Mouse (Mus musculus) layer of hippocampus, adult 8-10 months (tissue): ENCODE data around the gene Arhgap42. TPM values are rescaled to one million over a fixed set of nuclear protein-coding genes. Genes with fewer than 3 reads are reported as not detected.

Experiments
- DNase-seq, 2 experiments: peaks; one replicate each; pipeline ENCODE4 v3.0.0; 2022; ENCODE audit warnings: low spot score in 2 of 2
- total RNA-seq, 4 experiments: library from RNA; stranded (reverse); gene quantifications; 2 replicates each; pipeline ENCODE4 v1.2.4; 2022

Gene Arhgap42
- total RNA-seq, 4 experiments from 2014 or later: 7.4 to 10.3 (median 8.2) TPM

DNA sequence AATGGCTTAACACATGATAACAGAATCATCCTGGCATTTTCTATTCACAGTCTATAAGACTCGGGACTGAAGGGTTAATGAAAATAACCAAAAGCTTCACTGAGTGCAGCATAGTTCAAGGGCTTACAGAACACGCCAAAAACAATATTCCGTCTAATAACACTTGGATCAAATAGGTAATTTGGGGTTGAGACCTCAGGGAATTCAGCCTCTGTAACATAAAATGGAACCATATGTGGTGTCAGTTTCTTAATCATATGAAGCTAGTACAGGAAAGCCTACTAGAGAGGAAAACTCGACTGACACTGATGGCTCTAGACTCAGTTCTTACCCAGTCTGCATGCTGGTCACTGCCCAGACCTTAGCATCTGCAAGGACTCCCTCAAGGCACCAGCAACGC is 95.8 kb downstream of the Arhgap42 start:
- no peak for DNase-seq

DNA sequence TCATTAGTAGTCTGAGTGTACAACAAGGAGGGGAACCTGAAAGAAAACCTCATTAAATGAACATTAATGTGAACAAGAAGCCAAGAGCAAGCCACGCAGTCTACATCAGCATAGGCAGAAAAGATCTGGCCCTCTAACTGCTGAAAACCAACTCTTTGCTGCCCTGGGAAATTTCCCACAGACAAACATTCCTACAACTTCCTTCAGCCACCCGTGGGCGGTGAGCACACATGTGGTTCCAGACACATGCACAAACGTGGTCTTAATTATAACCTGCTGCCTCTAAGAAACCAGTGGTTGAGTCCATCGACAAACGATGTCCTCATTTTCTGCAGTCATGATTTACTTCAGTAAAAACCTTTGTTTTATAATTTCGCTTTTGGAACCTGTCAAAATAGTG is 96.3 kb downstream of the Arhgap42 start:
- DNase-seq: no peak

DNA sequence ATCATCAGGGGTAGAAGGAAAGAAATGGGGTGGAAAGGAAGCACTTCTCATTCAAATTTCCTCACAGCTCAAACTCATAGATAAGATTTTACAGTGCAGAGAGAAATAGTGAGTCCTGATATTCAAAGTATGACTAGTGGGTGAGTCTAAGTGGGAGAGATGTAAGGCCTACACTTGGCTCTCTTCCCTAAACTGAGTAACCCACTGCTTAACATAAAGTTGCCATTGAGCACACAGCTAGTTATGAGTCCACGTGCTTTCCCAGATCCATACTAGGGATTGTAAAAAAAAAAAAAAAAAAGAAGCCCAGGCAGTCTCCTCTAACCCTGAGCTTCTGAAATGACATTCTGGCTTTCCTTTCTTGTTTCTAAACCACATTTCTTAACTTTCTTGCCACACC is 96.8 kb downstream of the Arhgap42 start:
- DNase-seq: no peak

DNA sequence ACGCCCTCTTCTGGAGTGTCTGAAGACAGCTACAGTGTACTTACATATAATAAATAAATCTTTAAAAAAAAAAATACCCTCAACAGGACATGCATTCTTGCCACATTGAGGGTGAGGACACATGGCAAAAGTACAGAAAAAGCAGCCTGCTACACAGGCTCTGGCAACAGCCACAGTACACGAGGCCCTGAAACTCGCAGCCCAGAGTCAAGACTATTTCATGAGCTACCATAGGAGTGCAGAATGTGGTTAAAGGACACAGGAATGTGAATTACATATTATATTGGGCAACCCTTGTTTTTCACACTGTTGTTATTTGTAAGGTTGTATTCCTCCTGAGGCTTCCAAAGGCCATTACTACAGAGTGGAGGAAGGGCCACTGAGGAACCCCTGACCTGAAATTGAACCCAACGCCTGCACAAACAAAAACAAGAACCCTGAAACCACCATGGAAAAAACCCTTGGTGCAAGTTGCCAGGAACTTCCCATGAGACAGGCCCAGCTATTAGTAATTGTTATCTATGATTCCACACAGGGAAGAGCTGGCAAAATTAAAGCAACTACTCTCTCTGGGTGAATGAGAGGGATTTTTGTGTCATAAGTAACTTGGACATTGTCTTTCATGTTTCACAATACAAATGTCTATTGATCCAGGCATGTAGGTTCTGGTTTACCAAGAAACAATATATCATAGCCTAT is 109.8 kb downstream of the Arhgap42 start:
- no peak for DNase-seq

DNA sequence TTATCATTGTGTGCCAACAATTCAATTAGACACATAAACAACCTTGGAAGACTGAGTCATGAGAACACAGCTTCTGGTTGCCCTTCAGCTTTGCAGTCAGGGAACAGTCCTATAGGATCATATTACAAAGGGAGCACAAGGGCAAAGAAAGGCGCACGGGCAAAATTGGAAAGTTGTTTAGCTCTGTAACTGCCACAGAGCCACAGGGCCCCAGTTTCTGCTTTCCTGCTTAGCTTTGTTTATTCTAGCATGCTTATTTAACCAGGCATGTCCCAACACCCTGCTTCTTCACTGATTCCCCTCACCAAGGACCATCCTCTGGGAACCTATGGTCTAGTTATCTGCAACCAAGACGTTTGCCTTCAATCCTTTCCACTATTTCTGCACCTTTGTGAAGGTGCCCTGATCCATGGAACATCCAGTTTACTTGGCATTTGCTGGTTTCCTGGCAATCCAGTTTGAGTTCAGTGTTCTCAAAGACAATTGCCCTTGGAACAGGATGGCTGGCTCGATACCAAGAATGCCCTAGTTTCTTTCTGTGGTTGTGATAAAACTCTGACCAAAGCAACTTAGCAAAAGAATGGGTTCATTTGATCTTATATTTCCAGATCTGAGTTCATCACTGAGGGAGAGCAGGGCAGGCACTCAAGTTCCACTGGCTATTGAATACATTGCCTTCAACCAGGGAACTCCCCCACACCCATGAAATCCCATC is 111.7 kb downstream of the Arhgap42 start:
- DNase-seq: no peak

DNA sequence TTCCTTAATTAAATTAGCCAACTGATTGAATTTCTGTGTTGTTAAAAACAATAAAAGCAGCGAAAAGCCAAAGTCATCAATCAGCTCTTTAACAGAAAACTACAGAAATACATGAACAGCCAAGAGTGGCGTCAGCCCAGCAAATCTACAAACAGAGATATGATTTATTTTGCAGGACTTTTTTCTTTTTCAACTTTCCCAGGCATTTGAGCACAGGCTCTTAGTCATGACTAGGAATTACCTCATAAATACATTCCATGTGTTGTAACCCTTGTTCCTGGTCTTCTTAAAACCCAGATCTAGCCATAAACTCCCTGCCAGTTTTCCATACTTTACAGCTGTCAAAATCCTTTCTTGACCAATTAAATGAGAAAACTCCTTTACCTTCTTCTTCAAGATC is 114.7 kb downstream of the Arhgap42 start:
- no peak for DNase-seq

DNA sequence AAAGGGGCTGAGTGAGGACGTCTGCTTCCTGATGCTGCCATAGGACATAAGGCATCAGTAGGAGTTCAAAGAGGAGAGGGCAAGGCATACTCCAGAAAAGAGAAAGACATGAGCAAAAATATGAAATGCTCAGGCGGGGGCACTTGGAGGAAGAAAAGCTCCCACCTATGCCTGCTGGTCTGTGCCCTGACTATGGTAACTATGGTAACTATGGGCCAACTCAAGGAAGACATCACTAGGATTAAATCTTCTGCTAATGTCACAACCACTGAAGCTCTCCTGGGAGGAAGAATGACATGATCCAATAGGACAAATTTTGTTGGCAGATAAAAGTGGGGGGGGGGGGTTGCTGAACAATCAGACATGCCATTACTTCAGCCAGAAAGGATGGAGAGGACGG is 124.6 kb downstream of the Arhgap42 start:
- no peak for DNase-seq

DNA sequence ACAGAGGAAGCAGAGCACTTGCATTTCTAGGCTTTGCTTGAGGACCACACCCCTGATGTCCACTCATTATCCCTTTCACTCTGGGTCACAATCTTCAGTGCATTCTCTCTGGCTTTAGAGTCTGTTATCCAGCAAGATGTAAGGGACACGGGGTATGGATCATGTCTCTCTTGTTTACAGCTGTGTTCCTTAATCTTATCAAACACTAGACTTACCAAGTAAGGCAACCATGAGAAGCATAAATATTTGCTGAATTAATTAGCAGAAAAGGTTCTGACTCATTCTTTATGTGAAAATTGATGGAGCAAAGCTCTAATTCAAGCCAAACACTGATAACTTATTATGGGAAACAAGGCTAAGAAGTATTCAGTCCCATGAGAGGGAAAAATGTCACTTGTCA is 125.1 kb downstream of the Arhgap42 start:
- DNase-seq: no peak

DNA sequence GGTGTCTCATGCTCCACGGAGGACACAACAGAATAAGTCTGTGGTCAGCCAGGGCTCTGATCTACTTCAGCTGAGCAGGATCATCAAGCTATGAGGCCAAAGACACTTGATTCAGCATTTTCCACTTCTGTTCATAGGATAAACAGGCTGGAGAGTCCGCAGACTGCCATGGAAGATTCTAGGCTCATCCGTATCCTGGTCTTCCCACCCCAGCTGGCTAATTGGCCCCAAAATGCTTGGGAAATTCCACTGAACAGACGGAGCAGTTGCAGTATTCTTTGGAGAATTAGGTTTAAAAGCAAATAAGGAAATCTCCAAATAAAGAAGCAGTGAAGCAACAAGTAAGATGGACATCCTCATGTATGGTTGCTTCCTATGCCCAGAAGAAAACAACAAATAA is 126.0 kb downstream of the Arhgap42 start:
- DNase-seq: no peak

DNA sequence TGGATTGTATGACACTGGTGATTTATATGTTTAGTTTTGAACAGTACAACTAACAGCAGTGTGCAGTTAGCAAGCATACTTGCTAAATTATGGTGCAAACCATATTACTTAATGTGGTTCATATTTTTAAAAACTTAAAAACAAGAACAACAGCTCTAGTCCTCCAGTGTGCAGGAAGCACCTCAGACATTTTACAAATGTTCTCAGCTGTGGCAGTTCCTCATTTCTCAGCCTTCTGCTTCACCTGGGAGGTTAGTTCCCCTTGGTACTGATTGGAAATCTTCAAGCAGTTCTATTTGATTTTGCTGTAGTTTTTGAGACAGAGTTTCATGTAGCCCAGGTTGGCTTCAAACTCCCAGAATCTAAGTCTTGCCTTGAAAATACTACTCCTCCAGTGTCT is 131.2 kb downstream of the Arhgap42 start:
- no peak for DNase-seq

DNA sequence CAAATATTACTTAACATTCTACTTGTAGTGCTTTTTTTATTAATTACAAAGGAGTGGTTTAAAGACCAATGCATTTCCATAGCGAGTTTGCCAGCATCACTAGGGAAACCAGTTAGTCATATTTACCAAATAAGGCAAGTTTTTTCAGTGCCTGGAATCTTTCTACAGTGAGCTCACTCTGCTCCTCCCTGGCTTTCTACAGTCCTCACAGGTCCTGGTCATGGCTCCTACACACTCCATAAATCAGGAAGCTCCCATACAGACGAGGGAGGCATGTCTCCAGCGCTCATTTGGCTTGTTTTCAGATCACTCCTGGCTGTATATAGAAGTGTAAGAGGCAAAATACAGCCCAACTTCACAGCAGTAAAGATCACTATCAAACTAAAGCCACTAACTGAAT is 134.1 kb downstream of the Arhgap42 start:
- no peak for DNase-seq

DNA sequence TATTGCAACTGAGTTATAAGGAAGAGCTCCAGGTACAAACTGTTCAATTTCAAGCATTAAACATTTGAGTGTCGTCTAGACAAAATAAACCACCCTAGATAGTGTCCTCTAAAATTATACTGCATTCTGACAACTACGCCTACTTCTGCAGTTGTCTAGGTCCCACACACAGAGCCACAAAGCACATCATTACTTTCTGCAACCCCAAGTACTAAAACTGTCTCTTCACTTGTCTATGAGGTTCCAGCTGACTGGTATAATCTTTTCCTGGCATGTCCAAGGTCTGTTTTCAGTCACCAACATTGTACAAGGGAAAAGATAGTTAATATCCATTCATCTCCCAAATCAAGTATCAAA is 136.8 kb downstream of the Arhgap42 start:
- no peak for DNase-seq

DNA sequence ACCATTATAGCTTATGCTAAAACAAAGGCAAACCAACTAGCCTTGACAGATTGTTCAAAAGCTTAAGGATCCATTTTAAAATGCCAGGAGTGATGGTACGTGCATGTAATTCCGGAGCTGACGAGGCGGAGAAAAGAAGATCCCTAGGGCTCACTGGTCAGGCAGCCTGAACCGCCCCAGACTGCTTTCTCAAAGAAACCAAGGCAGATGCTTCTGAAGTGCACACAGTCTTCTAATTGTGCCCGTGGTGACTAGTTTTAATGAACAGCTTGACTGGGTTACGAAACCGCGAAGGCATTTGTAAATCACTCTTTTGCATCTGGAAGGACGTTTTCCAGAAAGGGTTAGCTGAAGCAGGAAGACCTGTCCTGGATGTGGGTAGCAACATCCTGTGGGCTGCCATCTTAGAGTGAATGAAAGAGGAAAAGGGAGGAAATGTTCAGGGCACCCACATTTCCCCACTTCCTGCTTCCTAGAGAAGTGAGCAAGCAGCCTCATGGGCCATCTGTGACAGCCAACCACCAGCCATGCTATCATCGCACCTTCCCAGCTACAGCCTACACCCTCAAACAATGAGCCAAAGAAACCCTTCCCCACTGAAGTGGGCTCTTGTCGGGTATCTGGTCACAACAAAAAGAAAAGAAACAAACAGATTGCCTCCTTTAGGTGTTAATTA is 137.3 kb downstream of the Arhgap42 start:
- no peak for DNase-seq

DNA sequence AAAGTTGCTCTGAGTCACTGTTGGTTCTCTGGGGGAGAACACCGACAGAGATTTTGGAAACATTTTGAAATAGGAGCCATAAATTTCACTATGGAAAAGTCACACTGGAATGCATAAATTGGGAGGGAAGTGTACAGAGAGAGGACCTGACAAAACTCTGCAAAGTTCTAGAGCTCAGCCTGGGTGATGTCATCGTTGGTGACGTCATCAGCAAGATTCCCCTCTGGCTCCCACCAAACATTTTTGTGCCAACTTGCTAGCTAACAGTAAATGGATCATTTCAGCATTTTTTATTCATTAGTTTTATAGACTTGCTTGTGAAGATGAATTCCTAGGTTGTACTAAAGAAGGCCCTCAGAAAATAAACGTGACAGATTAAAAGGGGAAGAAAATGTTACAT is 137.8 kb downstream of the Arhgap42 start:
- DNase-seq: no peak

DNA sequence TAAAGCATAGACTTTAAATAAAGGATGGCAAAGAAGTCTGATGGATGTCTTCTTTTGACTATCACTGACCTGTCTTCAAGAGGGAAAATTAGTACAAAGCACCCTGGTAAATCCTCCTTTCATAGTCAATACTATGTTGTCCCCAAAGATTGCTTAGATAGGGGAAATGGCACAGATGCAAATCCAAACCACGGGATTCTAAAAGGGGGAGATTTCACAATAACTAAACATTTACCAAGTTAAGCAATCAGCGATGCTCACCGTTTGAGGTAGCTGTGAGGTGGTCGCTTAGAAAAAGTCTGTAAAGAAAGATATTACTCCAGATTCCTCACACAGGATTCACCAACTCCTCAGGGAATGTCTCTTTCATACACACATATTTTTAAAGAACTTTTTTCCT is 141.1 kb downstream of the Arhgap42 start:
- DNase-seq: no peak

DNA sequence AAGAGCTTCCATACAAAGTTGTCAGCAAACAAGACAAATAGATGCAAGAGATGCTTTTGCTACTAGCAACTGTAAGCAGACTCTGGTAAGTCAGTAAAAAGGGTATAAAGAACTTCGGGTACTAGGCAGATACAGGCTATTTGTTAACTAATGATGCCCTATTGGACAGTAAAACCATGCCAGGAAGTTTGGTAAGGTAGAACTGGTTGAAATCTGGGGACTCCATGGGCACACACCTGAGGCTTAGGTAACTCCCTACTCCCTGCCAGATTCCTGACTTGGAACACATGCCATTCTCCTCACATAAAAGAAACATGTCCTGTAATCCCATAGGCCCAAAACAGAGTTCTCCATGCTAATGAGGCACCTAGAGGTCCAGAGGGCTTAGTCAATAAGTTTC is 142.1 kb downstream of the Arhgap42 start:
- DNase-seq: no peak

DNA sequence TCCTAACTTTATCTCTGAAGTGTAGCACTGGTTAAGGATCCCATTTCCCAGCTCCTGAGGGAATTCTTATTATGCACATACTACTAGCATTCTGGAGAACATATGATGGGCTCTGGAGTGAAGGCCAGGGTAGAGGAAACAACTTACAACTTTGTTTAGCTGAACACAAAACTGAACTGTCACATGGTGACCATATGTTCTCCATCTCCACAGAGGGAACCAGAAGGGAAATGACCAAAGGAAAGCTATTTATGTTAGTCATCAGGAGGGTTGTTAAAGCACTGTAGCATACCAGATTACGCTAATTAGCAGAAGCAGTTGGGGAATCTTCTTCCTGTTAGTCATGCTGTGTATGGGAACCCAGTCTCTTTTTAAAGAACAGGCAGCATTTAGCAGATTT is 145.8 kb downstream of the Arhgap42 start:
- DNase-seq: no peak

DNA sequence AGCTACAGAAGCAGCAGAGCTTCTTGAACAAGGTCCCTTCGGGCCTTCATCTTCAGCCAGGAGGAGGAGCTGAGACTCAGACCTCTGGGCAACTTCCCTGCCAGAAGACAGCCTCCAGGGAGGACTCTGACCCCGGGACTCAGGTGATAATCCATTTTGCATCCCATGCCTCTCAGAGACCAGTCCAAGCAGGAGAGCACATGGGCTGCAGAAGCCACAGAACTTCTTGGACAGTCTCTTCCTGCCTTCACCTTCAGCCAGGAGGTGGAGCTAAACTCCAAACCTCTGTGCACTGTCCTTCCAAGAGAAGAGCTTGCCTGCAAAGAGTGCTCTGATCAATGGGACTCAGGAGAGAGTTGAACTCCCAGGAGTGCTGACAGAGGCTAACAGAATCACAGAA is 155.5 kb downstream of the Arhgap42 start:
- no peak for DNase-seq

DNA sequence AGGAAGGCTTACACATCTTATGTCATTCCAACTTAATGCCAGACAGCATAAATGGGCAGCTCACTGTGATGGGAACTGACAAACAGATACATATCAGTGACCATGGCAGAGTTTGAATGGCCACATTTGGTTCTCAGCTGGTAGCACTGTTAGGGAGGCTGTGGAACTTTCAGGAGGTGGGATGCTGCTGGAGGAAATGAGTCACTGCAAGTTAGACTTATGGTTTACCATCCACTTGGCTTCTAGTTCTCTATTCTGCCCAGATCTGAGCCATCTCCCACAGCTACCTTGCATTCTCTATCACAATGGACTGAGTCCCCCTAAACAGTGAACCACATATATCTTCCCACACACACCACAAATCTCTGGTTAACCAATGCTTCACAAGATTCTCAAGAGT is 186.0 kb downstream of the Arhgap42 start:
- DNase-seq: no peak

DNA sequence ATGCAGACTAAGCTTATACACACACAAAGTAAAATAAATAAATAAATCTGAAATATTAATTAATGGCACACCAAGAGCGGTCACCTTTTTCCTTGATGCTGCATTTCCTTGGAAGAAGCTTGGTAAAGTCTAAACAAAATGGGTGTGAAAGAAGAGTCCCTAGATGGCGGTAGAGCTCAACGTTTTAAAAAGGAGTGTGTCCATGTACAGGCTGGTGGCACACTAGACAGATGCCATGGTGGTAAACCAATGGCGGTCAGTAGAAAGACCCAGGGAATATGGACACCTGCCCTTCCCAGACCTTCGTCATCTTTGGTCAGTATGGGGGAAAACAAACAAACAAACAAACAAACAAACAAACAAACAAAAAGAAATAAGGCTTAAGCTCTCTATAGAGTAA is 187.7 kb downstream of the Arhgap42 start:
- peak; percentile 11 to 15 for DNase-seq

DNA sequence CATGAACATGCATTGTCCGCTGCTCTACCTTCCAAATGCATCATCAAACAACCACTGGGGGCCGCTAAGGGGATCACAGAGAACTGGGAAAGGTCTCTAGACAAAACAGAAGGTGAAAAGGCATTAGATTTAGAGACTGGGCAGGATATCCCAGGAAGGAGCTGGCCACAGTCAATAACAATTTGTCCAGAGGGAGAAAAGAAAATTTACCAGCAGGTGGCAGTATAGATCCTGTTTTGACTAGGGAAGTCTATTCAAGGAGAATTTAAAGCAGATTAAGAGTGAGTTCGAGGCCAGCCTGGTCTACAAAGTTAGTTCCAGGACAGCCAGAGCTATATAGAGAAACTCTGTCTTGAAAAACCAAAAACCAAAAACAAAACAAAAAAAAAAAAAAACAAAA is 189.7 kb downstream of the Arhgap42 start:
- DNase-seq: no peak

DNA sequence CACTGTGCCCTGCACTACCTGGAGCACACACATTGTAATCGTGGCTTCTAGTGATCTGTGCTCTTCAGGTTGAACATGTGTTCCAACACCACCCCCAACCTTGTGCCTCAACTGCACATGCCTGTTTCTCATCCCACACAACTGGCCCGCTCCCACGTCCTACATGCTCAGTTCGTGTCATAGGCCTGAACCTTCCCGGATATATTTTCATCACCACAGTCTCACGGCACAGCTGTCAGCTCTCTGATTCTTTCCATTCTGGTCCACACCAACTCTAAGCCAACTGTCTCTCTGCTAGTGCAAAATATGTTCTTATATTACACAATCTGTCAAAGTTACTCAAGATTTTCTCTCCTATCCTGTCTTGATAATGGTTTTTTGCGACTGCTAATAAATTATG is 197.9 kb downstream of the Arhgap42 start:
- DNase-seq: peak; percentile 32 to 46
